Mouse (Mus musculus): Measurements from ENCODE around the gene Zfp988. TPM values are rescaled to one million over a fixed set of nuclear protein-coding genes. Genes with fewer than 3 reads are reported as not detected.
"Not testable (repeated sequence)": the region's sequence is repeated elsewhere in the genome, so short reads cannot be mapped to it uniquely, and the experiment has no call there.

Zfp988 gene
- total RNA-seq, 1 experiment from 2014 or later, result not detected

DNA sequence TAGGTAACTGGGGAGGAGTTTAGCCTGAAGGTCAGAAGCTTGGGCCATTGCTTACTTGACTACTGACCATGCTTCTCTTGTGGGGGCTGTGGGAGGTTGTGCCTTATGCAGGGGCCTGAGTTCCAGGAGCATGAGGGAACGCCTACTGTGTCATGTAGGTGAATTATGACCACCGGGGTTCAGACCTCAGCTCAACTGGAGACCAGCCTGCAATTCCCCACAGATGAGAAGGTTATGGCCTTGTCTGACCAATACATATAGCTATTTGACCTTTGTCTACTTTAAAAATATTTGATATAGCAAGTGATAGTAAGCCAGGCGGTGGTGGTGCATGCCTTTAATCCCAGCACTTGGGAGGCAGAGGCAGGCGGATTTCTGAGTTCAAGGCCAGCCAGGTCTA, 77.7 kb downstream of the Zfp988 start:
- ATAC-seq (replicated peaks; ENCODE audit: insufficient number of reproducible peaks, low FRiP score, low TSS enrichment, poor library complexity, severe bottlenecking), result not testable (repeated sequence)

Other genes with a start within 250 kb of the Zfp988 start
- 25.2 to 34.9 TPM (median 30.3 TPM) in 3 replicates for gene Zfp991, start 173.6 kb upstream of the Zfp988 start, total RNA-seq (2017)
- gene Zfp978, start 55.6 kb downstream of the Zfp988 start, total RNA-seq (2017), result not detected in 3 replicates
- gene Zfp982, start 186.7 kb downstream of the Zfp988 start, total RNA-seq (2017), result 0.58 TPM in 1 of 3 replicates, not detected in the others
- not detected in 3 replicates for gene Gm16503, start 234.5 kb downstream of the Zfp988 start, total RNA-seq (2017)
- not detected in 3 replicates for gene Zfp985, start 247.6 kb downstream of the Zfp988 start, total RNA-seq (2017)